Mouse (Mus musculus) urinary bladder, postnatal 25 days (tissue): ENCODE results near the gene Csf2.
"Not testable (repeated sequence)": the region's sequence is repeated elsewhere in the genome, so short reads cannot be mapped to it uniquely, and the experiment has no call there.

Experiments
- DNase-seq: peaks from one replicate; pipeline ENCODE4 v3.0.0; 2022; ENCODE audit warnings: low spot score

Gene Csf2

GRCm38 (mm10) chr11:54248940-54249717 lies at the start of gene Csf2:
Gene Csf2, minus strand, starts transcription at chr11:54249667.
- no peak for DNase-seq

DNA sequence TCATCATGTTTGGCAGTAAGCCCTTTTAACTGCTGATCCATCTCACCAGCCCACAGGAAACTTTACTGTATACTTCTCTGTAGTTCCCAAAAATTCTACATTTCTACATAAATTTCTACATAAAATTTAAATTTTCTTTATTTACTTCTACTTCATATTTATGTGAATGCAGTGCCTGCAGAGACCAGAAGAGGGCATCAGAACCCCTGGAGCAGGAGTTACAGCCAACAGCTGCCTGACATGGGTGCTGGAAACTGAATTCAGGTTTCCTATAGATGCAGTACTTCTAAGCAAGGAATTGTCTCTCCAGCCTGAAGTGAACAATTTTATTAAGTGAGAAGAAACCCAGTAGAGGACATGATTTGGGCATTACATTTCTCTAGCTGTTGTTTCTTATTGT lies 49.3 kb upstream of the Csf2 start:
- no peak for DNase-seq

DNA sequence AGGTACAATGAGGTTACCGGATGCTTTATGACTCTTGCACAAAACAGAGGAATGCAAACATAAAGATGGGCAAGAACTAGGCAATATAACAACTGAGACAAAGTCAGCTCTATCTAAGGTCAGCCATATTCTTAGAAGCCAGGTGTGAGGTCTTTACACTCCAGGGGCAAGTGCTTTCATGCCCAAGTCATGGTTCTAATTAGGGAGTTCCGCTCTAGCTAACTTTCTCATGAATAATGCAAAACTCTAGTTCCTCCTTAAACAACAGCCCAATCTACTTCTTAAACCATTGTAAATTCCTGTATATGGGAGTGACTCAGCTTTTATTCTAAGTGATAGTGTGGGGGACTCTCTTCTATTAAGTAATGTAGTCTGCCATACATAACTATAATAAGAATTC lies 48.0 kb upstream of the Csf2 start:
- DNase-seq, result not testable (repeated sequence)

GRCm38 (mm10) chr11:54296734-54297133 lies 47.3 kb upstream of the Csf2 start:
- DNase-seq, result no peak

- no peak for DNase-seq
Observed at GRCm38 (mm10) chr11:54295971-54296370, 46.5 kb upstream of the Csf2 start.

GRCm38 (mm10) chr11:54293980-54294807 lies 44.7 kb upstream of the Csf2 start:
- no peak for DNase-seq

GRCm38 (mm10) chr11:54292163-54292562 lies 42.7 kb upstream of the Csf2 start:
- no peak for DNase-seq

- no peak for DNase-seq
Observed at GRCm38 (mm10) chr11:54287821-54288453, 38.5 kb upstream of the Csf2 start.

- DNase-seq, result no peak
Observed at GRCm38 (mm10) chr11:54271437-54271949, 22.0 kb upstream of the Csf2 start.

DNA sequence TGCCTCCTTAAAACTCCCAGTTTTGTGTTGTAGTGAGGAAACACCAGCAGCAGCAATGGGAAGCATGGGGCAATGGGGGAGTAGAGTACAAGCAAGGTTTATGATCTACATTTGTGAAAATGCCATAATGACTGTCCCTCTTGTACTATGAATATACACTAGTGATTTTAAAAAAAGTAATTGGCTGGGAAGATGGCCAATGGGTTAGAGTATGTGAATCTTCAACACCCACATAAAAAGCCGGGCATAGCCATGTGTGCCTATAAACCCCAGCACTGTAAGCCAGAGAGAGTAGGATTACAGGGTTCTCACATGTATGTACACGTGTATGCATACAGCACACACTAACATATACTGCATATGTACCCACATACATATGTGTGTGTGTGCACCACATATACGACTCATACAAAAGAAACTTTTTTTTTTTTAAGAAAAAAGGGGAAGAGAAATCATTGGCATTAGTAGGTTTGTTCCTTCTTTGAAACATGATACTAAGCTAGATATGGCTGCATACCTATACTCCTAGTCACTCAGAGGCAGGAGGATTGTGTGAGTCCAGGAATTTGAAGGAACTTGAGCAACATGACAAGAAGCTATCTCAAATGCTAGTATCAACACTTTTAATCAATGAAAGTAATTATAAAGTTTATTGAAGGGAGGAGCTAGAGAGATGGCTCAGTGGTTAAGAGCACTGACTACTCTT lies 19.9 kb upstream of the Csf2 start:
- no peak for DNase-seq

GRCm38 (mm10) chr11:54267177-54267576 lies 17.7 kb upstream of the Csf2 start, which contains the start of gene Il3:
Gene Il3, minus strand, starts transcription at chr11:54267277.
- no peak for DNase-seq

DNA sequence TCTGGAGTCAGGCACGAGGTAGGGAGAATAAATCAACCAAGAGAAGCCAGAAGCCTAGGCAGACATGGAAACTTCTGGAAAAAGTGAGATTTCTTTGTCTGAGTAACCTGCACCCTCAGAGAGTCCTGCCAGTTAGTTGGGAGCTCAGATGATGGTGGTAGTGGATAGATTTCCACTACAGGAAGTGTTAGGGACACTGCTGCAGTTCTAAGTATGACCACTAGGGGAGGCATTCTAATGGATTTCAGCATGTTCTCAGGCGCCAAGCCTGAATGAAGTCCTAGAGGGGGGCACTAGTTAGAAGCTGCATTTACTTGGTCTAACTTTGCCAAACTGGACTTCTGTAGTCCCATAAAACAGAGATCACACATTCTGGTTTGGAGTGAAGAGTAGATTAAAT lies 15.1 kb upstream of the Csf2 start:
- peak; percentile 25 for DNase-seq

DNA sequence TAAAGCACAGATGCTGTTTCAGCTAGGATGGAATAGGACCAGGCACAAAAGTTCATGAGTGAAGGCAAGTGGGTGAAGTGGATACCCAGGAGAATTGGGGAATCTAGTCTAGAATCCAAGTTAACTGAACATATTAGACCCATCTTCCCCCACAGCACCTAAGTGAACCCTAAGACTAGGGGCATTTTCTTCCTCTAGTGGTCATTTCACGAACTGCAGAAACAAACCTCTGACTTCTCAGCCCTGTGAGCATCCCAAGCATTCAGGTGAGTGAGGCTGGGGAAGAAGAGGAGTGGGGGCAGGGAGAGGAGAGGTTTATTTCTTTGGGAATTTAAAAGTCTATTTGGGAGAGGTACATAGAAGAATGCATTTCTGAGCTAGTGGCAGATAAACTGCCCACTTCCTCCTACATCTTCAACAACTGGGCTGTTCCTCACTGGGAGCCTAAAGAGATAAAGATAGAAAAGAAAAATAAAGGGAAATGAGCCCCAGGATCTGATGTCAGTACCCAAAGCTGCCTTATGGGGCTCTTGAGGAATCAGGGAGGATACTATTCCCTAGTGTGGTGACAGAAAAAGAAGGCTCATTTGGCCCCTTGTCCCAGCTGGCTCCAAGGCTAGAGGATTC lies 14.1 kb upstream of the Csf2 start:
- no peak for DNase-seq

DNA sequence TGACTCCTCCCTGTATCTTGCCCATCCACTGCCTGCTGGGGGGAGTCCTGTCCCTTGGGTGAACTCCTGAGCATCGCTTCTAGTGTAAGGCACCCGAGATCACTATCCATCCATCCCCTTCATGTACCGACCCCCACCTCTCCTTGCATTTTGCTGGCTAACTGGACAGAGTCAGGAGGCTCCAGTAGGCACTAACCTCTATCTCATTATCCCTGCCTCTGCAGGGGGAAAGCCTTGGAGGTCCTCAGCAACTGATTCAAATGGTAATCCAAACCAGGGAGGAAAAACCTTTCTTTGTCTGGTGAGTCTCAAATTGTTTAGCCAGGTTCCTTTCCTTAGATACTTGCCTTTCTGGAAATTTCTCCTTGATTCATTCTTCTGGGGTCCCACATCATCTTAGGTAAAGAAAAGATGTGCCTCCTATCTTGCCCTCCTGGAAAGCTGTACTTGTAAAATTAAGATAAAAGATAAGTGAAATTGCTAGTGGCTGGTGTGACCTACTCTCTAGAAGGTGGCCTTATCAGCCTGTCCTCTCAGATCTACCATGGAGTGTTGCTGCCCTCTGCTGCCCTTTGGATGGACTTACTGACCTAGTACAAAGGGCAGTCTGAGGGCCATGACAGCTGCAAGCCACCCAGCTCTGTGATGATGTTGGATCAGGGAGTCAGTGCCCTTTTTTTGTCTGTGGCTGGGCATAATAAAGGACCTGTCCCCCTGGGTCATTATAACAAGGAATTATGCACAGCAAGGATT lies 7.3 kb upstream of the Csf2 start:
- peak; percentile 35 for DNase-seq

DNA sequence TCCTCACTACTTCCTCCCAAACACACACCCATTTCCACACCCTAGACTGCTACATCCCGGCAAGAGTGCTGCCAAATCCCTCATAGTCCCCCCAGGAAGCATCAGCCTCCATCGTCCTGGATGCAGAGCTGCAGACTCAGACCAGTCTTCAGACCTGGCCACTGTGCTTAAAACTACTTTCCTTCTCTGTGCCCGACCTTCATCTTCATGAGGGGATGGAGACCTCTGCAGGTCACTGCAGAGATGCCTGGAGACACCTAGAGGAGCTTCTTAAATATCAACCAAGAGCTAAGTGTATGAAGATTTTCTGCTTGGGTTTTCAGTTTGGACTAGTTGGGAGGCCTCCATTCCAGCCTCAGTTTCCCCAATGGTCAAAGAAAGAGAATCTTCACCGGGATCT lies 4.6 kb upstream of the Csf2 start:
- DNase-seq, result no peak

DNA sequence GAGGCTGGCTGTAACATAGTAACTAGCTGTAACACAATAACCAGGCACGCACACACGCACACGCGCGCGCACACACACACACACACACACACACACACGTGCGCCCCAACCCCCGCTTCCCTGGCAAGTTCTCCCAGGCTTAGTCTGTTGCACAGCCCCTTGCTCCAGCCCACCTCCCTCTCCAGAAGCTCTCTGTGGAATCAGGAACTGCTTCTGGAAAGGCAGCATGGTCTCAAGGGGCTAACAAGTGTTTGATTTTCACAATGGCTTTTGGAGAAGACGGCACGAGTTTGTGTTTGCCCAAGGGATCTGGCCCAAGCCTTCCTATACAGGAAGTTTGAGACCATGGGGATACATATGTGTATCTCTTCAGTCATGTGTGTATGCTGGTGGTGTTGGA lies 1.1 kb upstream of the Csf2 start:
- no peak for DNase-seq

DNA sequence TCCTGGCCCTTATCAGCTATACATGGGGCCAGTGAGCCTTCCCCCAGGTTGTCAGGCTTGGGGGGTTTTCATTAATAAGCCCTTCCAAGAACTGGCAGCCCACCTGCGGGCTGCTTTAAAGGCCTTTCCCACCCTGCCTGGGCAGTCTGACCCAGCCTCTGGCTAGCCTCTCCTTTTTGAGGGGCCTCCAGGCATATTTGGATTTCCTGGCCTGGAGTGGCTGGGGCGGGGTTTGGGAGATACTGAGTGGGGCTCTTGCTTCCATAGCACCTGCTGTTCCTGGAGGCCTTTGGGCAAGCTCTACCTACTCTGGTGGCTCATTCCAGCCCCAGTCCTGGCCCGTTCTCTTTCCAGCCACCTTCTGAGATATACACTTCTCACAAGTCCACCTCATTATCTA lies 281 bp upstream of the Csf2 start:
- DNase-seq, result no peak

GRCm38 (mm10) chr11:54247251-54247950 lies 2.1 kb downstream of the Csf2 start:
- DNase-seq, result no peak

DNA sequence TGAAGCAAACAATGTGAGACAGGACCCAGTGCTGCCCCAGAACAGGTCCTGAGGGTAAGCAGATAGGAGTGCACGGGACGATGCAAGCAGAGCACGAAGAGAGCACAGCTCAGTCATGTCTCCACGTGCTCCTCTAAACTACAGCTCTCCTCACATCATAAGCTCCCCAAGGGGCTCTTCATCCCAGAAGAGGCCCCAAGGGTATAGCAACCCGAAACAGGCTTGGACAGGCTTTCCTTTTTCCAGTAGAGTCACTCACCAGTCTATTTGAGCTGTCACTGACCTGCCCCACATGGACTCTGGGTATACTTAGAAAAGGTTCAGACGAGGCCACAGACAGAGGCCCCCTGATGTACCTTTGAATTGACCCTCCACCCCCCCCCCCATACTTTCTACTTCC lies 5.0 kb downstream of the Csf2 start:
- DNase-seq, result no peak

DNA sequence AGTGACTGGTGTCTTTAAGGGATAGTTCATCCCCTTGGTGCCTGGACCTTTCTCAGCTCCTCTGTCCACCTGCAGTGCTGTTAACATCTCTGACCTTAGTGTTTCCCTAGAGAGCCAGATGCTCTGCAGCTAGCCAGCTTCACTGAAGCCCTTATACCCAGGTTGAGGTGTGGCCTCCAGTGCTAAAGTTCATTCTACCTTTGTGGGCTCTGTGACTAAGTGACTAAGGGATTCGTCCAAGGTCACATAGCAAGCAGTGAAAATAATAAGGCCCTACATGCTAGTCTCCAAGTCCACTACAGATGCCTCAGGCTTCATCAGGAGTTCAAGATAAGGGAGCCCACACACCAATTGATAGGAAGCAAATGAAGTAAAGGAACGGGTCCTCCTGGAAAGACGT lies 7.0 kb downstream of the Csf2 start:
- DNase-seq, result no peak
